Mouse (Mus musculus) liver, embryonic 13.5 days (tissue): ENCODE measurements around the gene Sptan1. TPM values are rescaled to one million over a fixed set of nuclear protein-coding genes. Genes with fewer than 3 reads are reported as not detected.

Experiments used
- ATAC-seq: fragments of 200-750 bp; cut with Nextera tagmentation; 2 replicates; pipeline ENCODE4 v1.8.0; 2017; ENCODE audit warnings: low read depth, mild to moderate bottlenecking, moderate number of reproducible peaks, moderate library complexity
- DNase-seq: peaks from one replicate; pipeline ENCODE4 v3.0.0; 2022
- H3K27ac ChIP-seq: fragments of 300-500 bp; sonication (generic); 2 replicates; pipeline ENCODE4 v1.5.1; 2015; ENCODE audit warnings: moderate library complexity, mild to moderate bottlenecking, inconsistent platforms
- H3K27me3 ChIP-seq: fragments of 300-500 bp; sonication (generic); 2 replicates; pipeline ENCODE4 v1.6.1; 2015; ENCODE audit warnings: mild to moderate bottlenecking, inconsistent platforms
- H3K36me3 ChIP-seq: fragments of 300-500 bp; sonication (generic); 2 replicates; pipeline ENCODE4 v1.6.1; 2015; ENCODE audit warnings: mild to moderate bottlenecking, inconsistent platforms
- H3K4me1 ChIP-seq: fragments of 300-500 bp; sonication (generic); replicated peaks from 2 replicates; pipeline ENCODE4 v1.6.1; 2015; ENCODE audit warnings: inconsistent platforms
- H3K4me2 ChIP-seq: fragments of 300-500 bp; sonication (generic); 2 replicates; pipeline ENCODE4 v1.6.1; 2015; ENCODE audit warnings: inconsistent platforms, mild to moderate bottlenecking, moderate library complexity
- H3K4me3 ChIP-seq: fragments of 300-500 bp; sonication (generic); replicated peaks from 2 replicates; pipeline ENCODE4 v1.5.1; 2015; ENCODE audit warnings: mild to moderate bottlenecking, inconsistent platforms
- H3K9ac ChIP-seq: fragments of 300-500 bp; sonication (generic); 2 replicates; pipeline ENCODE4 v1.6.1; 2015; ENCODE audit warnings: mild to moderate bottlenecking, inconsistent platforms
- H3K9me3 ChIP-seq: fragments of 300-500 bp; sonication (generic); replicated peaks from 2 replicates; pipeline ENCODE4 v1.6.1; 2016; ENCODE audit warnings: inconsistent platforms
- WGBS: fragments of 180-500 bp; shearing (Covaris S2); methylation state at CpG from one replicate; pipeline ENCODE4 v1.1.7; 2015; ENCODE audit not compliant: insufficient replicate concordance; 5-methylcytosine and 5-hydroxymethylcytosine counted together
- polyA plus RNA-seq: library from polyadenylated mRNA; unstranded; fragments of >200 nt; fragmentation: Nextera tagmentation; extraction: Ambion mirVana; gene quantifications from 2 replicates; pipeline ENCODE4 v1.2.1, GENCODE M21; 2015

Gene Sptan1
- 10.9 and 11.3 TPM in 2 replicates for polyA plus RNA-seq

DNA sequence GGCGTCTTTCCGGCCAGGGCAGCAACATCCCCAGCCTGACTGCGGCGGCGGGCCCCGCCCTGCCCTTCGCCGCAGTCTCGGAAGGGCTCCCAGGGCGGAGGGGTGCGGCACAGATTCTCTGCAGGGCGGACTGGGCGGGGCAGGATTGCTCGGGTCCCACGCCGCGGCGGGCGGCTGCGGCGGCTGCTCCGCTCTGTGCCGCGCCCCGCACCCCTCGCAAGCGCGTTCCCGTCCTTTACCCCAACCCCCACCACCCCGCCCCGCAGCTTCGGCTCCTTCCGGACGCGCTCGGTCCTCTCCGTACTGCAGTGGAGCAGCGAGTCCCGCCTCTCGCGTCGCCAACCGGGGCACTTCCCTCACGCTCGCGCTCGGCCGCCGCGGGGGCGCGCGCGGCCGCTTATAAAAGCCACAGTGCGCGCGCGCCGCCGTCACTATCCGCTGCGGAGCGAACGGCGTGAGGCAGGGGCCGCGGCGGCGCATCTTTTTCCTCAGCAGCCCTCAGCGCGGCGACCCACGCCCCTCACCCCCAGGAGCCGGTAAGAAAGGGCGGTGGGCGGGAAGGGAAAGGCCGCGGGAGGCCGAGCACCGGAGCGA lies at the start of gene Sptan1:
TSS of gene Sptan1 (plus strand) at position 311 of the 594 bp plus-strand sequence.
- Histone ChIP-seq H3K27ac (peak within 1 kb of the TSS; percentile 27; the same call in 1 of the 2 replicates), H3K4me1 (peaks cover 31% of the 10 kb centered on the region), H3K9me3 (no peaks in the 10 kb centered on the region), H3K36me3 (0 out of 2 replicates have a peak, but pooled peaks cover 6% of the 10 kb centered on the region), H3K9ac (peak within 1 kb of the TSS; percentile 72), H3K4me2 (peak within 1 kb of the TSS; percentile 70), H3K4me3 (peak within 1 kb of the TSS; percentile 68), H3K27me3 (peaks cover 73% of the 10 kb centered on the region)
- DNase-seq (peak; percentile 61), ATAC-seq (peak; percentile 90)
- WGBS, result under 1% methylated on average over 77 of the region's 82 CpGs

DNA sequence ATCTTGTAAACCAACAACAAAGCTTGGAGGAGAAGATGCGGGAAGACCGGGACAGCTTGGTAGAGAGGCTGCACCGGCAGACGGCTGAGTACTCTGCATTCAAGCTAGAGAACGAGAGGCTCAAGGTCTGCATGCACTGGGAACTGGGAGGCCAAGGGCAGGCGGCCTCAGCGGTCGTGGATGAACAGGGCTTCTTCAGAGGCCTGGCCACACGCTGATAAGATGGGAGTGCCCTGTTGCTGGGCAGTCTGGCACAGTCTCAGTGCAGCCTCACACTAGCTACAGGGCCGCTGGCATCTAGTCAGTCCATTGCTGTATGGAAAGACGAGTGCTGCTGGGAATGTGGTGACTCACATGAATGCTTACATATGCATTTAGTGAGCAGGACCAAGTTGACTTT lies 47.7 kb upstream of the Sptan1 start:
- Histone ChIP-seq H3K4me2 (peak overlapping the region; percentile 50), H3K36me3 (peaks cover 90% of the 10 kb centered on the region), H3K9ac (peak overlapping the region; percentile 51), H3K27ac (peak overlapping the region; percentile 84), H3K9me3 (no peaks in the 10 kb centered on the region), H3K4me3 (no peak overlapping the region), H3K27me3 (no peaks in the 10 kb centered on the region), H3K4me1 (peaks cover 31% of the 10 kb centered on the region)
- ATAC-seq (peak; percentile 98), DNase-seq (peak; percentile 48)
- WGBS, result 60% methylated on average over 11 of the region's 11 CpGs

DNA sequence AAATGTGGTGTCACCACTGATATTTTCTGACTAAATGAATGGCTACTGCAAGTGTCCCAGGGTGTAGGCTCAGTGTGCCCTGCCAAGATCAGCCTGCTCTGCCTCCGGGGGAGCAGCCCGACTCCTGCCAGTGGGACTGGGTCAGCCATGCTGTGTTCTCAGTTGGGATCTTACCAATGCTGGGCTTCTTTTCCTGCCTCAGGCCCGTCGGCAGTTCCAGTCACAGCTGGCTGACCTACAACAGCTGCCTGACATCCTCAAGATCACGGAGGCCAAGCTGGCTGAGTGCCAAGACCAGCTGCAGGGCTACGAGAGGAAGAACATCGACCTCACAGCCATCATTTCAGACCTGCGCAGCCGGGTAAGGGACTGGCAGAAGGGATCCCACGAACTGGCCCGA lies 43.3 kb upstream of the Sptan1 start:
- H3K9me3 ChIP-seq, result no peaks in the 10 kb centered on the region
- no peaks in the 10 kb centered on the region for H3K27me3 ChIP-seq
- ATAC-seq (no peak), DNase-seq (no peak)
- 80% methylated on average over 11 of the region's 11 CpGs for WGBS
- H3K27ac ChIP-seq, result no peak overlapping the region
- H3K4me3 ChIP-seq, result no peak overlapping the region
- H3K9ac ChIP-seq, result no peak overlapping the region
- H3K4me1 ChIP-seq, result peaks cover 18% of the 10 kb centered on the region
- H3K36me3 ChIP-seq, result peaks cover 92% of the 10 kb centered on the region
- H3K4me2 ChIP-seq, result no peak overlapping the region

DNA sequence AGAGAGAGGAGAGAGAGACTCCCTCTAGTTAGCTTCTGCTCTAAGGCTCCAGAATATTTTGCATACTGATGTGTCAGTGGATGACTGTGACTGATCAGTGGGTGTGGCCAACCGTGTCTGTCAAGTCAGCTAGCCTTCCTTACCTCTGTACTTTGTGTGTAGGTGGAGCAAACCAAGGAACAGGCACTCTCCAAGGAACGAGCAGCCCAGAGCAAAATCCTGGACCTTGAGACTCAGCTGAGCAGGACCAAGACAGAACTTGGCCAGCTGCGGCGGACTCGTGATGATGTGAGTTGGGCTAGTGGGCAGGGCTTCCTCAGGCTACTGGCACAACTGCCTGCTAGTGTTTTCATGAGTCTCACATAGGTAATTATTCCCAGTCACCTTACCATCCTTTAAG lies 38.8 kb upstream of the Sptan1 start:
- Histone ChIP-seq H3K4me2 (no peak overlapping the region), H3K9ac (no peak overlapping the region), H3K4me3 (no peak overlapping the region), H3K9me3 (no peaks in the 10 kb centered on the region), H3K27me3 (no peaks in the 10 kb centered on the region), H3K4me1 (no peaks in the 10 kb centered on the region), H3K36me3 (peaks cover 96% of the 10 kb centered on the region), H3K27ac (no peak overlapping the region)
- WGBS, result 86% methylated on average over 5 of the region's 5 CpGs
- DNase-seq (no peak), ATAC-seq (no peak)

DNA sequence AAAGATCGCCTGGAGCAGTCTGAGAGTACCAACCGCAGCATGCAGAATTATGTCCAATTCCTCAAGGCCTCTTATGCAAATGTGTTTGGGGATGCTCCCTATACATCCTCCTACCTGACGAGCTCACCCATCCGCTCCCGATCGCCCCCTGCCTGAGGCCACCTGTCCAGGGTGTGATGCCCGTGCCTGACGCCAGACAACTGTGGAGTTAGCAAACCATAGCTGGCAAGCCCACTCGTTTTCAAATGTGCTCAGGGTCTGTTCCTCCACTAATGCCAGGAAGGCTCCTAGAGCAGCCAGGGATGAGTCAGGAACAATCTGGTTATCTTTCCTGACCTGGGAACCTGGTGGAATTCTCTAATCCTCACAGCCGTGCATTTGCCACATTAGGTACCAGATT lies 34.9 kb upstream of the Sptan1 start:
- WGBS, result 83% methylated on average over 10 of the region's 10 CpGs
- Histone ChIP-seq H3K36me3 (peaks cover 56% of the 10 kb centered on the region), H3K4me2 (no peak overlapping the region), H3K9me3 (no peaks in the 10 kb centered on the region), H3K27me3 (no peaks in the 10 kb centered on the region), H3K4me3 (no peak overlapping the region), H3K4me1 (peaks cover 9% of the 10 kb centered on the region; the same call in 1 of the 2 replicates), H3K9ac (no peak overlapping the region), H3K27ac (no peak overlapping the region)
- ATAC-seq (no peak), DNase-seq (no peak)

DNA sequence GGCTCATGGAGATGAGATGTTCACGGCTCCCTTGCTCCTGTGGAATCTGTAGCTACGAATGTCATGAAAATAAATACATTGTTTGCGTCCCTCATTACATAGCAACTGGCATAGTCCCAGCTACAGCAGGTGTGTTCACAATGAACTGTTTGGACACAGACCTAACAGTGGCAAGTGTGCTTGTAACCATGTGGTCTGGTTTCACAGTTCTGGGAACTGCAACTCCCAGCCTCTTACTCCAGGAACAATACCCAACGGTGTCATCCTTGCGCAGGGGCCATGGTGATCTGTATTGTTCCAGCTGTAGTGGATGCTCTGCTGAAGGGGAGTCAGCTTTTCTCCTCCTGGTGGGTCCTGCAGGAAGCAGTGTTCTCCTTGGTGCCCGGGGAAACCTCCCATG lies 34.2 kb upstream of the Sptan1 start:
- Histone ChIP-seq H3K4me1 (peaks cover 15% of the 10 kb centered on the region), H3K27me3 (no peaks in the 10 kb centered on the region), H3K27ac (no peak overlapping the region), H3K9me3 (no peaks in the 10 kb centered on the region), H3K4me2 (no peak overlapping the region), H3K36me3 (peaks cover 49% of the 10 kb centered on the region), H3K4me3 (no peak overlapping the region), H3K9ac (no peak overlapping the region)
- 87% methylated on average over 6 of the region's 6 CpGs for WGBS
- DNase-seq, result no peak
- no peak for ATAC-seq

DNA sequence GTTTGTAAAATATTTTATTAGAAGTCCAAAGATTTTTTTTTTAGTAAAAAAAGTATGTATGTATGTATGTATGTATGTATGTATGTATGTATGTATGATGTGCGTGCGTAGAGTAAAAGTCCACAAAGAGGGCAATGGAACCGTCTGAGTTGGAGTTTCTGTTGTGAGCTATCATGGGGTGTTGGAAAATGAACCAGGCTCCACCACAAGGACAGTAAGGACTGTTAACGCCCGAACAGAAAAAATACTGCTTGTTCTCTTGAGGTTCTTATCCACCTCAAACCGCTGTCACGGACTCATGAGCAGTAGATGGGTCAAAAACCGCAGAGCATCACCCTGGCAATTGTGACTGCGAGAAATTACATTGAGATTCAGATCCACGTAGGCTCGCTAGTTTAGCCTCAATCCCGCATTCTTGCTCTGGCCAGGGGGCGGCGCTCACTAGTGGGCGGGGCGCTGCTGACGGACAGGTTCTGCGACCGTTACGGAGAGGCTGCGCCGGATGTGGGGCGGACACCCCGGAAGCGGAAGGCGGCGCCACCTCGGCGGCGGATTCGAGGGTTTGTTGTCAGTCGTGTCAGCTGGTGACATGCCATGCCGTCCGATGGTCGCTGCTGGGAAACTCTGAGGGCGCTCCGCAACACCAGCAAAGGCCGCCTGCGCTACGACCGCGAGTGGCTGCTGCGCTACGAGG lies 30.3 kb upstream of the Sptan1 start, which contains the start of gene Gle1:
TSS of gene Gle1 (plus strand) at position 521 of the 694 bp plus-strand sequence.
- WGBS, result 2% methylated on average over 44 of the region's 44 CpGs

DNA sequence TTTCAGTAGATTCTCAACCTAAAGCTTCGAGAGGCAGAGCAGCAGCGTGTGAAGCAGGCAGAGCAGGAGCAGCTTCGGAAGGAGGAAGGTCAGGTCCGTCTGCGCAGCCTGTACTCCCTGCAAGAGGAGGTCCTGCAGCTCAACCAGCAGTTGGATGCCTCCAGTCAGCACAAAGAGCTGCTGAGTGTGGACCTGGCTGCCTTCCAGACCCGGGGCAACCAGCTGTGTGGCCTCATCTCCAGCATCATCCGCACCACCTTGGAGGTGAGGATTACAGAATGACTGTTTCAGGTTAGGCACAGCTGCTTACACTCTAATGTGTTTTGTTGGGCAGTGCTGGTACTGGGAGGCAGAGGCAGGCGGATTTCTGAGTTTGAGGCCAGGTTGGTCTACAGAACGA lies 25.3 kb upstream of the Sptan1 start:
- H3K36me3 ChIP-seq, result peaks cover 81% of the 10 kb centered on the region
- H3K4me3 ChIP-seq, result no peak overlapping the region
- DNase-seq, result no peak
- no peak overlapping the region for H3K27ac ChIP-seq
- H3K4me2 ChIP-seq, result no peak overlapping the region
- 85% methylated on average over 9 of the region's 9 CpGs for WGBS
- no peak for ATAC-seq
- no peak overlapping the region for H3K9ac ChIP-seq
- peaks cover 15% of the 10 kb centered on the region for H3K4me1 ChIP-seq
- H3K27me3 ChIP-seq, result no peaks in the 10 kb centered on the region
- no peaks in the 10 kb centered on the region for H3K9me3 ChIP-seq

More for the DNA sequence above, 30.3 kb upstream of the Sptan1 start, which contains the start of gene Gle1:
- Histone ChIP-seq H3K4me2 (peak within 1 kb of the TSS; percentile 81), H3K4me3 (peak within 1 kb of the TSS; percentile 84), H3K9ac (peak within 1 kb of the TSS; percentile 78), H3K36me3 (peaks cover 46% of the 10 kb centered on the region), H3K27ac (peak within 1 kb of the TSS; percentile 78), H3K27me3 (no peaks in the 10 kb centered on the region), H3K9me3 (no peaks in the 10 kb centered on the region), H3K4me1 (peaks cover 19% of the 10 kb centered on the region)
- DNase-seq (peak; percentile 96), ATAC-seq (peak; percentile 96)

DNA sequence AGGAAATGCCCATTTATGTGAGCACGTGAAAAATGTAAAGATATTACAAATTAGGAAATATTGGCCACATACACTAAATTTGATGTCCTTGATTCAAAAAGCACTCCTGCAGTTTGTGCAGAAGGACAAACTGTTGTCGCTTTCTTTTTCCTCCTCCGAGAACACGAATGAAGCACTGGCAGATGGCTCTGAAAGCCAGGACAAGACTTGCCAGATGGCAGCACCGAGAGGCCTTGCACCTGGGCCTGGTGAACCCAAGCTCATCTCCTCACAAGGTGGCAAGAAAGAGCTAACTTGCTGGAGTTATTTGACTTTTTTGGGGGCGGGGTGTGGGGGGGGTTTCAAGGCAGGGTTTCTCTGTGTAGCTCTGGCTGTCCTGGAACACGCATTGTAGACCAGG lies 24.5 kb upstream of the Sptan1 start:
- Histone ChIP-seq H3K9me3 (no peaks in the 10 kb centered on the region), H3K27me3 (no peaks in the 10 kb centered on the region), H3K36me3 (peaks cover 88% of the 10 kb centered on the region)

DNA sequence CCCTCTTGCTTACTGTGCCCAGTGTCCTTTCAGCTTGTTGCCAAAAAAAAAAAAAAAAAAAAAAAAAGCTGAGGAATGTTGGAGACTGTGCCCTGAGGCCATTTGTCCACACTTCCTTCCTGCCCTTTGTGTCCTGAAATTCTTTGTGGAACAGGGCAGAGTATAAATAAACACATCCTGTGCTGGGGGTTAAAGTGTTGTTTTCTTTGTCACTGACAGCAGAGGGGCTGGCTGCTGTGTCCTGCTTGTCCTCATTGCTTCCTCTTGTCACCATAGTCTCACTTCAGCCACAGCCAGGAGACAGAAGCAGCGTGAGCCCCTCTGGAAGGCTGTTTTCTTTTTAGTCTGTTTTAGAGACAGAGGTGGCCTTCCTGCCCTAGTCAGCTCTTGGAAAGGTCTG lies 20.6 kb upstream of the Sptan1 start:
- H3K9ac ChIP-seq, result no peak overlapping the region
- peaks cover 96% of the 10 kb centered on the region for H3K36me3 ChIP-seq
- no peak overlapping the region for H3K4me2 ChIP-seq
- no peaks in the 10 kb centered on the region for H3K27me3 ChIP-seq
- peak; percentile 54 for ATAC-seq
- H3K27ac ChIP-seq, result peak overlapping the region; percentile 77
- no peak for DNase-seq
- H3K9me3 ChIP-seq, result no peaks in the 10 kb centered on the region
- H3K4me1 ChIP-seq, result 0 out of 2 replicates have a peak, but pooled peaks cover 7% of the 10 kb centered on the region
- WGBS, result 44% methylated on average over 1 of the region's 1 CpGs
- H3K4me3 ChIP-seq, result no peak overlapping the region

More for the DNA sequence above, 24.5 kb upstream of the Sptan1 start:
- no peak overlapping the region for H3K4me2 ChIP-seq
- 89% methylated on average over 7 of the region's 7 CpGs for WGBS
- H3K9ac ChIP-seq, result no peak overlapping the region
- no peak overlapping the region for H3K27ac ChIP-seq
- peaks cover 15% of the 10 kb centered on the region for H3K4me1 ChIP-seq
- no peak overlapping the region for H3K4me3 ChIP-seq
- ATAC-seq, result no peak
- no peak for DNase-seq

DNA sequence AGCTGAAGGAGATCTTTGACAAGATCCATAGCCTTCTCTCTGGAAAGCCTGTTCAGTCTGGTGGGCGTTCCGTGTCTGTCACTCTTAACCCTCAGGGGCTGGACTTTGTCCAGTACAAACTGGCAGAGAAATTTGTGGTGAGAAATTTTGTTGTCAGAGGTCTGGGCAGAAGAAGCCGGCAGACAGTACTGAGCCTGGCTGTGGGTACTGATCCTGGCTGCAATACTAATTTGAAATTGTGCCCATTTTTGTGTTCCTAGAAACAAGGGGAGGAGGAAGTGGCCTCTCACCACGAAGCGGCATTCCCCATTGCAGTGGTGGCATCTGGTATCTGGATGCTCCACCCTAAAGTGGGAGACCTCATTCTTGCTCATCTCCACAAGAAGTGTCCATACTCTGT lies 16.5 kb upstream of the Sptan1 start:
- Histone ChIP-seq H3K4me1 (0 out of 2 replicates have a peak, but pooled peaks cover 7% of the 10 kb centered on the region), H3K27me3 (no peaks in the 10 kb centered on the region), H3K9me3 (no peaks in the 10 kb centered on the region), H3K27ac (no peak overlapping the region), H3K4me3 (no peak overlapping the region), H3K36me3 (peaks cover 93% of the 10 kb centered on the region), H3K9ac (no peak overlapping the region), H3K4me2 (no peak overlapping the region)
- DNase-seq (no peak), ATAC-seq (no peak)
- WGBS, result 87% methylated on average over 5 of the region's 5 CpGs
